Mouse (Mus musculus) midbrain, embryonic 15.5 days (tissue): ENCODE measurements at regions not wholly inside any gene's neighbourhood (a gene's known extent, or its start where the extent isn't known, plus 50 kb on each side); places are given as distances from the start of the nearest gene placed in this dataset.

Experiments used
- ATAC-seq: fragments of 200-750 bp; cut with Nextera tagmentation; replicated peaks from 2 replicates; pipeline ENCODE4 v1.8.0; 2017; ENCODE audit warnings: moderate TSS enrichment
- H3K27ac ChIP-seq: fragments of 300-500 bp; sonication (generic); 2 replicates; pipeline ENCODE4 v1.5.1; 2015; ENCODE audit warnings: mild to moderate bottlenecking, inconsistent platforms
- H3K27me3 ChIP-seq: fragments of 300-500 bp; sonication (generic); replicated peaks from 2 replicates; pipeline ENCODE4 v1.6.1; 2015; ENCODE audit warnings: inconsistent platforms
- H3K36me3 ChIP-seq: fragments of 300-500 bp; sonication (generic); replicated peaks from 2 replicates; pipeline ENCODE4 v1.6.1; 2015; ENCODE audit warnings: inconsistent platforms
- H3K4me1 ChIP-seq: fragments of 300-500 bp; sonication (generic); 2 replicates; pipeline ENCODE4 v1.6.1; 2015; ENCODE audit warnings: inconsistent platforms
- H3K4me2 ChIP-seq: fragments of 300-500 bp; sonication (generic); 2 replicates; pipeline ENCODE4 v1.6.1; 2015; ENCODE audit warnings: inconsistent platforms, mild to moderate bottlenecking, moderate library complexity
- H3K4me3 ChIP-seq: fragments of 300-500 bp; sonication (generic); 2 replicates; pipeline ENCODE4 v1.5.1; 2015; ENCODE audit warnings: mild to moderate bottlenecking, inconsistent platforms
- H3K9ac ChIP-seq: fragments of 300-500 bp; sonication (generic); 2 replicates; pipeline ENCODE4 v1.6.1; 2015; ENCODE audit warnings: mild to moderate bottlenecking, inconsistent platforms
- H3K9me3 ChIP-seq: fragments of 300-500 bp; sonication (generic); 2 replicates; pipeline ENCODE4 v1.6.1; 2016; ENCODE audit warnings: inconsistent platforms
- WGBS: fragments of 180-500 bp; shearing (Covaris S2); methylation state at CpG from one replicate; pipeline ENCODE4 v1.1.7; 2015; ENCODE audit warnings: mixed read lengths; 5-methylcytosine and 5-hydroxymethylcytosine counted together

DNA sequence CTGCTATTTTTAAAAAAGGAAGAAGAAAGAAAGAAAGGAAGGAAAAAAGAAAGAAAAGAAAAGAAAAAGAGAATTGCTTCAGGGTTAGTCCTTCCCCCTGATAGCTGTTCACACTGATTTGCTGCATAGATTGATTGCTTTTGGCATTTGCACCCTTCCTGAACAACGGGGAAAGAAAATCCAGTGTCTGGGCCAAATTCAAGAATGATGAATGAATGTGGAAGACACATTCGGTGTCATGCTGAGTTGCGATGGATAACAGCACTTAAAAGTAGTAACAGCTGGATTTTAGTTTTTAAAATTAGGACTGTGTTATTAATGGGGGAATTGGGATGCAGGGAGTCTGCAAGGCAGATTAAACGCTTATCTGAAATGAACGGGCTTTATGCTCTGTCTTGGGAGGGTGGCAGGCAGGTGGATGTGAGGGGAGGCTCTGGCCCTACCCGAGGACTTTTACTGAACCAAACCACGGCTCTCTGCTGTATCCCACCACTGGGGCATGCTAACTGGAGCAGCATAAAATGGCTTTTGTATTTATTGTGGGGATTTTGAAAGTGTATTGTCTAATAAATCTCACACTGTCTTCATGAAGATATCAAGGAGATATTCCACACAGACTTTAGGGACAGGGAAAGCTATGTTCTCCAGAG lies 114.4 kb downstream of the Lca5 start:
- no peaks in the 10 kb centered on the region for H3K9me3 ChIP-seq
- no peak overlapping the region for H3K4me3 ChIP-seq
- peak overlapping the region; percentile 17 for H3K4me2 ChIP-seq
- 22% methylated on average over 7 of the region's 7 CpGs for WGBS
- no peaks in the 10 kb centered on the region for H3K36me3 ChIP-seq
- no peak overlapping the region for H3K9ac ChIP-seq
- peaks cover 12% of the 10 kb centered on the region for H3K4me1 ChIP-seq
- ATAC-seq: peak; percentile 82
- H3K27ac ChIP-seq: peak overlapping the region; percentile 73
- H3K27me3 ChIP-seq: no peaks in the 10 kb centered on the region

DNA sequence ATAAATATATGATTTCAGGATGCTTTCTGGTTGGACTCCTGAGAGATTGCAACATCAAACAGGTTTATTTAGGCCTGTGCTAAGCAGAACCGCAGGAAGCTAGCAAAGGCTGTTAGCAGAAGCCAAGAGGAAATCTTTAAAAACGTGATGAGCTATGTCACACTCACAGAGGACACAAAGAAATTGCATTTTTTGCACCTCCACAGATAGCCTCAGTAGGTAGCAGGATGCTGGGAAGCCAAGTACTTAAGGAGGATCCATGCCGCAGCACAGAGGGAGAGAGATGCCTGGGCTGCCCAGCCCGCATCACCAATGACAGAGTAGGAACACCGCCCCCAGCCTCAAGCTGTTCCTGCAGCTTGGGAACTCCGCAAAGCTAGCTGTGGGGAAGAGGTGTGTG lies 115.0 kb downstream of the Lca5 start:
- Histone ChIP-seq H3K4me3 (no peak overlapping the region), H3K9me3 (no peaks in the 10 kb centered on the region), H3K4me1 (peaks cover 12% of the 10 kb centered on the region), H3K27ac (peak overlapping the region; percentile 73), H3K27me3 (no peaks in the 10 kb centered on the region), H3K4me2 (peak overlapping the region; percentile 17; the same call in 1 of the 2 replicates), H3K9ac (no peak overlapping the region), H3K36me3 (no peaks in the 10 kb centered on the region)
- 10% methylated on average over 6 of the region's 6 CpGs for WGBS
- peak; percentile 94 for ATAC-seq

- no peak overlapping the region for H3K9ac ChIP-seq
- no peak for ATAC-seq
- 82% methylated on average over 3 of the region's 3 CpGs for WGBS
These were observed 116.6 kb downstream of the Lca5 start for GRCm38 (mm10) chr9:83324336-83324735.

DNA sequence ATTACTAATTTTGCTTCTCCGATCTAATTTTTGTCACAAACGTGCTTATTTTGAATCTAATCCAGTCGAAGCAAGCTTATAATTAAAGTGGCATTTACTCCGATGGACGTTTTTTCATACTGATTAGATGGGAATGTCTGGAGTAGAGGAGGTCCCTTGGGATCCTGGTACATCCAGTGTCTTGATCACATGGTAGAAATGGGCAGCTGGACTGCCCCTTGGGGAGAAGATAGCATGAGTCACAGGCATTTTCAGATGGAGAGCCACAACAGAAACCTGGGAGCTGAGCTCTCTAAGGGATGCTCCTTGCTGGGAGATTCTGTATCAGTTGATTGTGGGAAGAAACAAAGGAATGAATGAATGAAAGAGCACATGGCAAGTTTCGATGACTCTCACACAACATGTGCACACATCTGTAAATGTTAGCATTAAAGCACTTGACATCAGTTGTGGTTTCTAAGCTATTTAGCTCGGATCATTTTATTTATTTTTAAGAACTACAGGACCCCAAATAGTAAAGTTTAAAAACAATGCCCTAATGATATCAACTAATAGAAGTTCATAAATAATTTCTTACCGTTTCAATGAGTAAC lies 117.8 kb downstream of the Lca5 start:
- H3K9ac ChIP-seq: no peak overlapping the region
- H3K27ac ChIP-seq: no peak overlapping the region
- no peaks in the 10 kb centered on the region for H3K9me3 ChIP-seq
- no peaks in the 10 kb centered on the region for H3K27me3 ChIP-seq
- no peaks in the 10 kb centered on the region for H3K36me3 ChIP-seq
- H3K4me1 ChIP-seq: peaks cover 12% of the 10 kb centered on the region
- H3K4me2 ChIP-seq: no peak overlapping the region
- ATAC-seq: no peak
- 67% methylated on average over 8 of the region's 8 CpGs for WGBS
- no peak overlapping the region for H3K4me3 ChIP-seq

More at GRCm38 (mm10) chr9:83324336-83324735, 116.6 kb downstream of the Lca5 start:
- H3K4me1 ChIP-seq: peaks cover 12% of the 10 kb centered on the region
- H3K4me3 ChIP-seq: no peak overlapping the region
- no peaks in the 10 kb centered on the region for H3K27me3 ChIP-seq
- no peak overlapping the region for H3K27ac ChIP-seq
- no peak overlapping the region for H3K4me2 ChIP-seq
- no peaks in the 10 kb centered on the region for H3K36me3 ChIP-seq
- no peaks in the 10 kb centered on the region for H3K9me3 ChIP-seq

DNA sequence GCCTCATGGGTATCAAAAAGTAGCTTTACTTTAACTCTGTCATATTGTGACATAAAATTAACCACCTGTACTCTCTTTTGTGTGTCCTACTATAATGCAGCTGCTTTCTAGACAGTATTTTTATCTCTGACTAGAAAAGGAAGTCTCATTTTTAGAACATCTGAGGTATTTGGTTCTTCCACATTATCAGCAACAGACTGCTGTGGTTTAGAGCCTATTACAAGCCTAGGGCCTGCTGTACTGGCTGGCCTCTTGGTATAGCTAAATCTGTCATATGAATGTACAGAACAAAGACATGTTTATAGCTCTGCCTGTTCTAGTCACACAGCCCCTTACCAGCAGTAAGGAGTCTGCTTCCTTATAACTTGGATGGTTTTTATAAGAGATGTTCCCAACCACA lies 119.1 kb downstream of the Lca5 start:
- Histone ChIP-seq H3K9ac (no peak overlapping the region), H3K27me3 (no peaks in the 10 kb centered on the region), H3K4me1 (peaks cover 10% of the 10 kb centered on the region), H3K4me2 (no peak overlapping the region), H3K4me3 (no peak overlapping the region), H3K9me3 (no peaks in the 10 kb centered on the region), H3K36me3 (no peaks in the 10 kb centered on the region), H3K27ac (no peak overlapping the region)
- ATAC-seq: no peak

- H3K4me1 ChIP-seq: peaks cover 9% of the 10 kb centered on the region
- 67% methylated on average over 4 of the region's 4 CpGs for WGBS
- no peaks in the 10 kb centered on the region for H3K36me3 ChIP-seq
- H3K27me3 ChIP-seq: no peaks in the 10 kb centered on the region
- H3K4me3 ChIP-seq: no peak overlapping the region
- H3K9ac ChIP-seq: no peak overlapping the region
- H3K9me3 ChIP-seq: no peaks in the 10 kb centered on the region
- H3K4me2 ChIP-seq: no peak overlapping the region
- no peak for ATAC-seq
- no peak overlapping the region for H3K27ac ChIP-seq
These were observed 120.1 kb downstream of the Lca5 start for GRCm38 (mm10) chr9:83320834-83321233.

- H3K36me3 ChIP-seq: no peaks in the 10 kb centered on the region
- H3K9ac ChIP-seq: no peak overlapping the region
- no peaks in the 10 kb centered on the region for H3K27me3 ChIP-seq
- no peaks in the 10 kb centered on the region for H3K9me3 ChIP-seq
- H3K27ac ChIP-seq: peak overlapping the region; percentile 42; the same call in 1 of the 2 replicates
- H3K4me2 ChIP-seq: peak overlapping the region; percentile 23; the same call in 1 of the 2 replicates
- 56% methylated on average over 2 of the region's 2 CpGs for WGBS
- no peak for ATAC-seq
- peaks cover 8% of the 10 kb centered on the region; the same call in 1 of the 2 replicates for H3K4me1 ChIP-seq
- H3K4me3 ChIP-seq: no peak overlapping the region
These were observed 124.1 kb downstream of the Lca5 start for GRCm38 (mm10) chr9:83316818-83317162.

DNA sequence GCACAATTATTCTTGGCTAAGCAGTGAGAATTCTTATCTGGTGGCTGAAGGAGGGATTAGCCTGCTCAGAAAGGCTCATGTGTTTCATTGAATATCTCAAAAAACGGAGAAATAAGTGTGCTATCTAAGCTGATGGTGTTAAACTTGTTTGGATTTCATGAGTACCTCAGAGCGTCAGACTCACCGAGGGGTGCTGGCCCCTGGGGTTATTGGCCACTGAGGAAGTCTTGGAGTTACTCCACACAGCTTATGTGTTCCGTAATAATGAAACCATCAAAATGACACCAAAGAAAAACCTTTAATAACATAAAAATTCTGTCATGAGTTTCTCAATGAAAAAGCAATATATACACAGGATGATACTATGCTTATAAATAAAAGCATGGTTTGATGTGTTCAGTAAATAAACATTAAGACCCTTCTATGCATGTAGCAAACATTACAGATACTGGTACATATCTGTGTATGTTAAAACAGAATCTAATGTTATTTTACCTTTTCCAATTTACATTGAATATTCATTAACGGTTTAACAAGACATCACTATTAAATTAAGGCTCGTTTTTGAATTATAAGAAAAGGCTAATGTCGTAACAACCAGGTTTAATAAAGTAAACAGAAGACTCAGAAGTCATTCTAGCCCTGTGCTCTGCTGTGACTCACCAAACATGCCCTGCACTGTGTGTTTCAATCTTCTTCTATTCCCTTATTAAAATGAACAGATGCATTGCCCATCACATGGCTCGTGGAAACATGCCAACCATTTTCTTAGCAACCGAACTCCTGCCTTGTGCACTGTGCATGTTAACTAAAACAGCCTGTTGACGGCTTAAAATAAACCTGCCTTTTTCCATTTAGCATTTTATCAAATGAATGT lies 124.7 kb downstream of the Lca5 start:
- no peaks in the 10 kb centered on the region for H3K27me3 ChIP-seq
- no peaks in the 10 kb centered on the region for H3K9me3 ChIP-seq
- ATAC-seq: peak; percentile 92
- H3K36me3 ChIP-seq: no peaks in the 10 kb centered on the region
- peak overlapping the region; percentile 23; the same call in 1 of the 2 replicates for H3K4me2 ChIP-seq
- H3K4me1 ChIP-seq: peaks cover 8% of the 10 kb centered on the region; the same call in 1 of the 2 replicates
- H3K9ac ChIP-seq: no peak overlapping the region
- 43% methylated on average over 10 of the region's 10 CpGs for WGBS
- no peak overlapping the region for H3K4me3 ChIP-seq
- peak overlapping the region; percentile 42 for H3K27ac ChIP-seq

DNA sequence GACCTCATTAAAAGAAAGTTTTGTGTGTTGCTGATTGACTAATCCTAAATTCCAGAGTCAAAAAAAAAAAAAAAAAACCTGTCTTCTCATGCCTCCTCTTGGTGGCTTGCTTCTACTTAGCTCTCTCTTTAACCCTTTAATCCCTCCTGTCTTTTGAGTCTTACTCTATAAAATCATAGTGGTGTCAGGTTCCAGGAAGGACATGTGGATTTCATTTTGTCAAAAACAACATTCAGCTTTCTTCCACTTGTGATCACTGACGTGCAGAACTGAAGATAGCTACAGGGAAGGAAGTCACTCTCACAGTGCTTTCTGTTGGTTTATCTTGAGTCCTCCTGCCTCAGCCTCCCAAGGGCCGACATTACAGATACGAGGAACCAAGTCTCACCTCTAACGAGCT lies 132.2 kb downstream of the Lca5 start:
- no peaks in the 10 kb centered on the region for H3K36me3 ChIP-seq

GRCm38 (mm10) chr9:83308092-83308491 lies 132.8 kb downstream of the Lca5 start:
- Histone ChIP-seq H3K4me3 (no peak overlapping the region), H3K27ac (no peak overlapping the region), H3K9ac (no peak overlapping the region), H3K9me3 (no peaks in the 10 kb centered on the region), H3K4me2 (no peak overlapping the region), H3K27me3 (no peaks in the 10 kb centered on the region), H3K4me1 (no peaks in the 10 kb centered on the region), H3K36me3 (no peaks in the 10 kb centered on the region)
- 89% methylated on average over 4 of the region's 4 CpGs for WGBS
- ATAC-seq: no peak

More for the DNA sequence above, 132.2 kb downstream of the Lca5 start:
- Histone ChIP-seq H3K27me3 (no peaks in the 10 kb centered on the region), H3K27ac (no peak overlapping the region), H3K9ac (no peak overlapping the region), H3K4me3 (no peak overlapping the region), H3K4me1 (no peaks in the 10 kb centered on the region), H3K9me3 (no peaks in the 10 kb centered on the region), H3K4me2 (no peak overlapping the region)
- 76% methylated on average over 4 of the region's 4 CpGs for WGBS
- no peak for ATAC-seq

GRCm38 (mm10) chr9:83307349-83307938 lies 133.5 kb downstream of the Lca5 start:
- no peak overlapping the region for H3K27ac ChIP-seq
- no peak for ATAC-seq
- H3K9ac ChIP-seq: no peak overlapping the region
- H3K4me3 ChIP-seq: no peak overlapping the region
- no peaks in the 10 kb centered on the region for H3K36me3 ChIP-seq
- no peak overlapping the region for H3K4me2 ChIP-seq
- H3K9me3 ChIP-seq: no peaks in the 10 kb centered on the region
- WGBS: 56% methylated on average over 11 of the region's 11 CpGs
- no peaks in the 10 kb centered on the region for H3K4me1 ChIP-seq
- no peaks in the 10 kb centered on the region for H3K27me3 ChIP-seq

- H3K4me3 ChIP-seq: no peak overlapping the region
- no peaks in the 10 kb centered on the region for H3K9me3 ChIP-seq
- no peaks in the 10 kb centered on the region for H3K36me3 ChIP-seq
These were observed 136.0 kb downstream of the Lca5 start for GRCm38 (mm10) chr9:83304925-83305324.

More at GRCm38 (mm10) chr9:83304925-83305324, 136.0 kb downstream of the Lca5 start:
- H3K27ac ChIP-seq: no peak overlapping the region
- no peak for ATAC-seq
- H3K9ac ChIP-seq: no peak overlapping the region
- H3K4me1 ChIP-seq: no peaks in the 10 kb centered on the region
- H3K27me3 ChIP-seq: no peaks in the 10 kb centered on the region
- H3K4me2 ChIP-seq: no peak overlapping the region
- 40% methylated on average over 7 of the region's 7 CpGs for WGBS
